Mouse (Mus musculus): ENCODE results near the gene Sept8. TPM values are rescaled to one million over a fixed set of nuclear protein-coding genes. Genes with fewer than 3 reads are reported as not detected.

Gene Sept8
- 13.9 and 15.3 TPM in 2 replicates for polyA plus RNA-seq (2012; rRNA removed)

DNA sequence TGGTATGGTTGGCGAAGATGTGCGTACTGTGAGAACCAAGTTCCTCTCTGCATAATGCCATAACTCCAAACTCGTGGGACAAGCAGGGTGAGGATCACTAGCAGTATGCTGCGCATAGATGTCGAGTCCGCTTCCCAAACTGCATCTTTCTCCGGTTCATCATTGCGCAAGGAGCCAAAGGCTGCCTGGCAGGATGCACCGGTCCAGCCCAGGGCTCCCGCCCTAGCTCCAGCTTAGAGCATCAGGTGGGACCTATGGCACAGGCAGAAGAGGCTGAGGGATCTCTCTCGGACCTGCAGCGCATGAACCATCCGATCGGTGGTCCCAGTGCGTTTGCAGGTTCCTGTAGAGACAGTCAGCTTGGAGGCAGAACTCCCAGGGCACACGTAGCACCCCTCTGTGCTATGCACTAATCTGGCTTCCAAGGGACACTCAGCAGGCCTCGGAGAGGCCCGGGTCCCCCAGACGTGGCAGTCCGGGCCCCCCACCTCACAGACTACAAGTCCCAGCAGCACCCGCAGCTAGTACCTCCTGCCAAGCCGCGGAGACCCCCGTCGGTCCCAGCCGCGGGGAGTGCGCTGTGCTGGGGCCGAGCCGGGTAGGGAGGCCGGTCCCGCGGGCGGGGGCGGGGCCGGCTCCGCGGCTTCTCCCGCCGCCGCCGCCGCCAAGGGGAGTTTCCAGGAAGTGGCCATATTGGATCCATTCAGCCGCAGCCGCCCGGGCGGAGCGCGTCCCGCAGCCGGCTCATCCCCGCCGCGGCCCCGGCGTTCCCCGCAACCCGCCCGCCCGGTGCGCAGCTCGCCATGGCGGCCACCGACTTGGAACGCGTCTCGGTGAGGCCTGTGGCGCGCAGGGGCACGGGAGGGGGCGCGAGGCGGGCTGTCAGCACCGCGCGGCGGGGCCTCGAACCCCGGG lies at the start of gene Sept8:
Gene Sept8 (plus strand): TSS at position 51 of the 915 bp plus-strand sequence.
- H3K4me3 ChIP-seq (ENCODE audit: extremely low read depth, insufficient read depth, insufficient read length): peak within 1 kb of the TSS; percentile 60
- peaks cover 5% of the 10 kb centered on the region for H3K4me1 ChIP-seq (ENCODE audit: control insufficient read depth, insufficient read depth, insufficient read length)
- no peak for TF ChIP-seq CTCF (IDR thresholded peaks at IDR 0.05; ENCODE audit: extremely low read depth, insufficient read depth, insufficient read length, insufficient replicate concordance)
- TF ChIP-seq POLR2A (IDR thresholded peaks at IDR 0.05; ENCODE audit: low read depth, low read length): no peak
- peak within 1 kb of the TSS; percentile 34; the same call in 1 of the 2 replicates for H3K27ac ChIP-seq (ENCODE audit: insufficient read depth, low read length)
- no peak for DNase-seq (ENCODE audit: low read depth in 1 of 2, low spot score in 2 of 2)
- WGBS: 11% methylated on average over 75 of the region's 79 CpGs
- peaks cover 7% of the 10 kb centered on the region for H3K27me3 ChIP-seq (ENCODE audit: control insufficient read depth, insufficient read depth, low read length)
- H3K36me3 ChIP-seq (ENCODE audit: control insufficient read depth, insufficient read depth, low read length): no peaks in the 10 kb centered on the region

DNA sequence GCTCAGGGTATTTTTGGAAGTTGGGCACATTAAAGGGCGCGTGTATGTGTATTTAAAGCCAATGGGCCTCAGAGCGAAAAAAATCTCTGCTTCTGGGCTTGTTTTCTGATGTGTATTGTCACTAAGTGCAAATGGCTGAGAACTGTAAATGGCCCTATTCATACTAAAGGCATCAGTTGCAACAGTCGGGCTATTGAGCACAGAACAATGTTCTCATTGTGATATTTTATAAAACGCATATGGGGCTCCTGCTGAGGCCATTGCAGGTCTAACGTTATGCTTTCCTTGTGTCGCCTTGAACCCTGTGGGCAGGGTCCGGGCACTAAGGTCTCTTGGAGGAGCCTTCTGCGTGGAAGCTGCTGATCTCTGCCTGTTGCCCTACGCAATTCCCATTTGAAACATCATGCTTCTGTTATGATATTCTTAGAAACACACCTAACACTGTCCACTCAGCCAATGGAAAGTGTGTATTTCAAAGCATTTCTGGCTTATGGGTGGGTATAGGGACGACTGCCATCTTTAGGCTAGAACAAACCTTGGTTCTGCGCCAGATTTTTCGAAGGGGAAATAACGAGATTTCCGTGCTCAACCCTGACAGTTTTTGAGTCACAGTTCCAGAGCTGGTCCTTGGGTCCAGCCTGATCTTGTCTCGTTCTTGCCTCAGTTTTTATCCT lies 49.6 kb upstream of the Sept8 start:
- peaks cover 4% of the 10 kb centered on the region for H3K27me3 ChIP-seq (ENCODE audit: control insufficient read depth, insufficient read depth, low read length)

GRCm38 (mm10) chr11:53469968-53470695 lies 48.9 kb upstream of the Sept8 start, which contains the start of gene Gm9837:
TSS of gene Gm9837 (minus strand) at chr11:53470479.
- WGBS: 10% methylated on average over 29 of the region's 29 CpGs

More for the DNA sequence above, 49.6 kb upstream of the Sept8 start:
- 42% methylated on average over 16 of the region's 16 CpGs for WGBS
- TF ChIP-seq POLR2A (IDR thresholded peaks at IDR 0.05; ENCODE audit: low read depth, low read length): no peak
- TF ChIP-seq CTCF (IDR thresholded peaks at IDR 0.05; ENCODE audit: extremely low read depth, insufficient read depth, insufficient read length, insufficient replicate concordance): no peak
- no peaks in the 10 kb centered on the region for H3K36me3 ChIP-seq (ENCODE audit: control insufficient read depth, insufficient read depth, low read length)
- H3K27ac ChIP-seq (ENCODE audit: insufficient read depth, low read length): no peak overlapping the region
- DNase-seq (ENCODE audit: low read depth in 1 of 2, low spot score in 2 of 2): no peak
- no peak overlapping the region for H3K4me3 ChIP-seq (ENCODE audit: extremely low read depth, insufficient read depth, insufficient read length)
- H3K4me1 ChIP-seq (ENCODE audit: control insufficient read depth, insufficient read depth, insufficient read length): no peaks in the 10 kb centered on the region

DNA sequence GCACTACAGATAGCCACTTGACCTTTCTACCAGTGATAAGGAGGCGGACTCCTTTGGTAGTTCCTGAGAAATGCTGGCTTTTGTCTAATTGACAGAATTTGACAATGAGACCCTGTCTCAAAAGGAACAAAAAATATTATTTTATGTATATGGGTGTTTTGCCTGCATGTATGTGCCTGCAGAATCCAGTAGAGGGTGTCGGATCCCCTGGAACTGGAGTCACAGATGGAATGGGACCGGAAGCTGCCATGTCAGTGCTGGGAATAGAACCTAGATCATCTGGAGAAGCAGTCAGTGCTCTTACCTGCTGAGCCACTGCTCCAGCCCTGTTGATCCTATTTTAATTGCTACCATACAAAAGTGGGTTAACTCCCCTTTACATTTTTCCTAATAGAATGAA lies 46.3 kb upstream of the Sept8 start:
- H3K4me1 ChIP-seq (ENCODE audit: control insufficient read depth, insufficient read depth, insufficient read length): no peaks in the 10 kb centered on the region
- no peak overlapping the region for H3K4me3 ChIP-seq (ENCODE audit: extremely low read depth, insufficient read depth, insufficient read length)
- no peak for TF ChIP-seq CTCF (IDR thresholded peaks at IDR 0.05; ENCODE audit: extremely low read depth, insufficient read depth, insufficient read length, insufficient replicate concordance)
- TF ChIP-seq POLR2A (IDR thresholded peaks at IDR 0.05; ENCODE audit: low read depth, low read length): no peak
- 86% methylated on average over 3 of the region's 3 CpGs for WGBS
- DNase-seq (ENCODE audit: low read depth in 1 of 2, low spot score in 2 of 2): no peak
- H3K27me3 ChIP-seq (ENCODE audit: control insufficient read depth, insufficient read depth, low read length): peaks cover 4% of the 10 kb centered on the region; the same call in 1 of the 2 replicates
- H3K27ac ChIP-seq (ENCODE audit: insufficient read depth, low read length): no peak overlapping the region
- no peaks in the 10 kb centered on the region for H3K36me3 ChIP-seq (ENCODE audit: control insufficient read depth, insufficient read depth, low read length)

More at GRCm38 (mm10) chr11:53469968-53470695, 48.9 kb upstream of the Sept8 start, which contains the start of gene Gm9837:
- Histone ChIP-seq H3K27ac (ENCODE audit: insufficient read depth, low read length) (no peak within 1 kb of the TSS), H3K36me3 (ENCODE audit: control insufficient read depth, insufficient read depth, low read length) (no peaks in the 10 kb centered on the region), H3K4me1 (ENCODE audit: control insufficient read depth, insufficient read depth, insufficient read length) (no peaks in the 10 kb centered on the region), H3K27me3 (ENCODE audit: control insufficient read depth, insufficient read depth, low read length) (peaks cover 4% of the 10 kb centered on the region), H3K4me3 (ENCODE audit: extremely low read depth, insufficient read depth, insufficient read length) (no peak within 1 kb of the TSS)
- DNase-seq (ENCODE audit: low read depth in 1 of 2, low spot score in 2 of 2): peak; percentile 47 to 76
- peak; percentile 89; the same call in 1 of the 2 replicates for TF ChIP-seq CTCF (IDR thresholded peaks at IDR 0.05; ENCODE audit: extremely low read depth, insufficient read depth, insufficient read length, insufficient replicate concordance)
- no peak for TF ChIP-seq POLR2A (IDR thresholded peaks at IDR 0.05; ENCODE audit: low read depth, low read length)

DNA sequence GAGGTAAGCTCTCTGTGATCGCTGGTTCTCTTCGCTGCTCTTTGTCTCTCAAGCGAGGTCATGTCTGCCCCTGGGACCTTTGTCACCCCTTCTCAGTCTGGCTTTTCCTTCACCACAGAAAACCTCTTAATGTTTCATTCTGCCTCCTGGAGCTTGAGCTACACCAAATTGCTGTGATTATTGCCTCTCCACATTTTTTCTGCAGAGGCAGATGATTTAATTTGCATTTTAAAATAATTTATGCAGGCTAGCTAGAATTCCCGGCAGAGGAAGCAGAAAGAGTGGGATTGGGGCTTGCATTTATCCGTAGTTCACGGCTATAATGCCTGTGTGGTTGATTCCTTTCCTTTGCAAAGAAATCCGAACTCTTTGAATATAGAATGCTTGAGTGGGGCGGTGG lies 43.4 kb upstream of the Sept8 start:
- no peak for TF ChIP-seq CTCF (IDR thresholded peaks at IDR 0.05; ENCODE audit: extremely low read depth, insufficient read depth, insufficient read length, insufficient replicate concordance)
- TF ChIP-seq POLR2A (IDR thresholded peaks at IDR 0.05; ENCODE audit: low read depth, low read length): no peak
- DNase-seq (ENCODE audit: low read depth in 1 of 2, low spot score in 2 of 2): no peak
- WGBS: 54% methylated on average over 8 of the region's 8 CpGs
- Histone ChIP-seq H3K27me3 (ENCODE audit: control insufficient read depth, insufficient read depth, low read length) (peaks cover 25% of the 10 kb centered on the region), H3K4me1 (ENCODE audit: control insufficient read depth, insufficient read depth, insufficient read length) (peaks cover 13% of the 10 kb centered on the region), H3K4me3 (ENCODE audit: extremely low read depth, insufficient read depth, insufficient read length) (no peak overlapping the region), H3K36me3 (ENCODE audit: control insufficient read depth, insufficient read depth, low read length) (no peaks in the 10 kb centered on the region), H3K27ac (ENCODE audit: insufficient read depth, low read length) (no peak overlapping the region)

GRCm38 (mm10) chr11:53477833-53478232 lies 41.2 kb upstream of the Sept8 start:
- no peak overlapping the region for H3K4me3 ChIP-seq (ENCODE audit: extremely low read depth, insufficient read depth, insufficient read length)
- H3K27me3 ChIP-seq (ENCODE audit: control insufficient read depth, insufficient read depth, low read length): peaks cover 21% of the 10 kb centered on the region
- H3K36me3 ChIP-seq (ENCODE audit: control insufficient read depth, insufficient read depth, low read length): no peaks in the 10 kb centered on the region
- H3K27ac ChIP-seq (ENCODE audit: insufficient read depth, low read length): no peak overlapping the region
- WGBS: 72% methylated on average over 7 of the region's 7 CpGs
- DNase-seq (ENCODE audit: low read depth in 1 of 2, low spot score in 2 of 2): no peak
- TF ChIP-seq CTCF (IDR thresholded peaks at IDR 0.05; ENCODE audit: extremely low read depth, insufficient read depth, insufficient read length, insufficient replicate concordance): no peak
- no peak for TF ChIP-seq POLR2A (IDR thresholded peaks at IDR 0.05; ENCODE audit: low read depth, low read length)
- peaks cover 13% of the 10 kb centered on the region for H3K4me1 ChIP-seq (ENCODE audit: control insufficient read depth, insufficient read depth, insufficient read length)

Data from spleen, adult 2 months (tissue).